Mouse (Mus musculus): Measurements from ENCODE around the gene Mtm1.
"Not testable (repeated sequence)": the region's sequence is repeated elsewhere in the genome, so short reads cannot be mapped to it uniquely, and the experiment has no call there.

Mtm1 gene

GRCm38 (mm10) chrX:71294191-71294590 is 83.6 kb downstream of the Mtm1 start:
- DNase-seq: no peak

GRCm38 (mm10) chrX:71296005-71296404 is 85.4 kb downstream of the Mtm1 start:
- DNase-seq: no peak

GRCm38 (mm10) chrX:71302148-71302547 is 91.6 kb downstream of the Mtm1 start:
- no peak for DNase-seq

GRCm38 (mm10) chrX:71311229-71311628 is 100.7 kb downstream of the Mtm1 start:
- no peak for DNase-seq

- no peak for DNase-seq
Observed at GRCm38 (mm10) chrX:71314380-71314779, 103.8 kb downstream of the Mtm1 start.

GRCm38 (mm10) chrX:71352033-71352432 is 141.5 kb downstream of the Mtm1 start:
- DNase-seq: no peak

GRCm38 (mm10) chrX:71355331-71355730 is 144.8 kb downstream of the Mtm1 start:
- no peak for DNase-seq

- not testable (repeated sequence) for DNase-seq
Observed at GRCm38 (mm10) chrX:71361793-71362192, 151.2 kb downstream of the Mtm1 start.

- DNase-seq: peak; percentile 30
Observed at GRCm38 (mm10) chrX:71364062-71364461, 153.5 kb downstream of the Mtm1 start.

GRCm38 (mm10) chrX:71364554-71364991 is 154.0 kb downstream of the Mtm1 start, which contains the start of gene Mtmr1:
Mtmr1 (plus strand) TSS chrX:71364760.
- DNase-seq: peak; percentile 77

- DNase-seq: no peak
Observed at GRCm38 (mm10) chrX:71365011-71365410, 154.4 kb downstream of the Mtm1 start.
